Mouse (Mus musculus) limb, embryonic 13.5 days (tissue): ENCODE measurements around the gene Efemp2. TPM values are rescaled to one million over a fixed set of nuclear protein-coding genes. Genes with fewer than 3 reads are reported as not detected.

Source experiments
- ATAC-seq: fragments of 200-750 bp; cut with Nextera tagmentation; 2 replicates; pipeline ENCODE4 v1.8.0; 2017; ENCODE audit warnings: low read depth, moderate number of reproducible peaks, moderate TSS enrichment; ENCODE audit not compliant: low FRiP score
- H3K27ac ChIP-seq: fragments of 300-500 bp; sonication (generic); 2 replicates; pipeline ENCODE4 v1.5.1; 2015; ENCODE audit warnings: inconsistent platforms, mild to moderate bottlenecking, moderate library complexity
- H3K27me3 ChIP-seq: fragments of 300-500 bp; sonication (generic); 2 replicates; pipeline ENCODE4 v1.6.1; 2015; ENCODE audit warnings: mild to moderate bottlenecking, inconsistent platforms
- H3K36me3 ChIP-seq: fragments of 300-500 bp; sonication (generic); 2 replicates; pipeline ENCODE4 v1.6.1; 2015; ENCODE audit warnings: inconsistent platforms, mild to moderate bottlenecking, moderate library complexity
- H3K4me1 ChIP-seq: fragments of 300-500 bp; sonication (generic); 2 replicates; pipeline ENCODE4 v1.6.1; 2015; ENCODE audit warnings: inconsistent platforms
- H3K4me2 ChIP-seq: fragments of 300-500 bp; sonication (generic); replicated peaks from 2 replicates; pipeline ENCODE4 v1.6.1; 2015; ENCODE audit warnings: inconsistent platforms, mild to moderate bottlenecking, moderate library complexity
- H3K4me3 ChIP-seq: fragments of 300-500 bp; sonication (generic); 2 replicates; pipeline ENCODE4 v1.5.1; 2015; ENCODE audit warnings: moderate library complexity, mild to moderate bottlenecking, inconsistent platforms
- H3K9ac ChIP-seq: fragments of 300-500 bp; sonication (generic); 2 replicates; pipeline ENCODE4 v1.6.1; 2015; ENCODE audit warnings: mild to moderate bottlenecking, inconsistent platforms
- H3K9me3 ChIP-seq: fragments of 300-500 bp; sonication (generic); 2 replicates; pipeline ENCODE4 v1.6.1; 2016; ENCODE audit warnings: inconsistent platforms
- WGBS: fragments of 180-500 bp; shearing (Covaris S2); methylation state at CpG from one replicate; pipeline ENCODE4 v1.1.7; 2015; 5-methylcytosine and 5-hydroxymethylcytosine counted together
- polyA plus RNA-seq: library from polyadenylated mRNA; unstranded; fragments of >200 nt; fragmentation: Nextera tagmentation; extraction: Ambion mirVana; gene quantifications from 2 replicates; pipeline ENCODE4 v1.2.1, GENCODE M21; 2015

Efemp2 gene
- polyA plus RNA-seq, 1 experiment from 2014 or later, result 209 TPM

GRCm38 (mm10) chr19:5456241-5456921 is 17.4 kb upstream of the Efemp2 start:
- H3K27me3 ChIP-seq, result no peaks in the 10 kb centered on the region
- H3K4me2 ChIP-seq, result peak overlapping the region; percentile 99
- no peaks in the 10 kb centered on the region for H3K9me3 ChIP-seq
- H3K9ac ChIP-seq, result peak overlapping the region; percentile 87
- WGBS, result 2% methylated on average over 26 of the region's 26 CpGs
- ATAC-seq, result no peak
- H3K4me3 ChIP-seq, result peak overlapping the region; percentile 82
- peaks cover 13% of the 10 kb centered on the region for H3K36me3 ChIP-seq
- H3K4me1 ChIP-seq, result peaks cover 38% of the 10 kb centered on the region
- H3K27ac ChIP-seq, result peak overlapping the region; percentile 85

GRCm38 (mm10) chr19:5456922-5457745 is 16.6 kb upstream of the Efemp2 start:
- no peaks in the 10 kb centered on the region for H3K27me3 ChIP-seq
- H3K4me3 ChIP-seq, result peak overlapping the region; percentile 82
- H3K27ac ChIP-seq, result peak overlapping the region; percentile 85
- peak; percentile 90 for ATAC-seq
- H3K4me2 ChIP-seq, result peak overlapping the region; percentile 99
- H3K4me1 ChIP-seq, result peaks cover 43% of the 10 kb centered on the region
- H3K9ac ChIP-seq, result peak overlapping the region; percentile 87
- no peaks in the 10 kb centered on the region for H3K9me3 ChIP-seq
- H3K36me3 ChIP-seq, result peaks cover 18% of the 10 kb centered on the region
- under 1% methylated on average over 70 of the region's 70 CpGs for WGBS

- H3K27me3 ChIP-seq, result no peaks in the 10 kb centered on the region
- peak within 1 kb of the TSS; percentile 85 for H3K27ac ChIP-seq
- no peaks in the 10 kb centered on the region for H3K9me3 ChIP-seq
- 20% methylated on average over 14 of the region's 14 CpGs for WGBS
- H3K9ac ChIP-seq, result peak within 1 kb of the TSS; percentile 87
- peak within 1 kb of the TSS; percentile 82 for H3K4me3 ChIP-seq
- peak; percentile 1; the same call in 1 of the 2 replicates for ATAC-seq
- H3K4me1 ChIP-seq, result peaks cover 43% of the 10 kb centered on the region
- peak within 1 kb of the TSS; percentile 99 for H3K4me2 ChIP-seq
- H3K36me3 ChIP-seq, result peaks cover 25% of the 10 kb centered on the region
These were observed 15.9 kb upstream of the Efemp2 start, which contains the start of gene Ccdc85b for GRCm38 (mm10) chr19:5457746-5458442. Ccdc85b (minus strand) TSS chr19:5457894.

GRCm38 (mm10) chr19:5459019-5459418 is 14.7 kb upstream of the Efemp2 start:
- Histone ChIP-seq H3K9me3 (no peaks in the 10 kb centered on the region), H3K27ac (no peak overlapping the region), H3K4me3 (no peak overlapping the region), H3K27me3 (no peaks in the 10 kb centered on the region), H3K4me2 (no peak overlapping the region), H3K4me1 (peaks cover 45% of the 10 kb centered on the region), H3K36me3 (peaks cover 33% of the 10 kb centered on the region), H3K9ac (no peak overlapping the region)
- WGBS, result 76% methylated on average over 7 of the region's 7 CpGs
- ATAC-seq, result no peak

GRCm38 (mm10) chr19:5459896-5460295 is 13.9 kb upstream of the Efemp2 start:
- H3K9ac ChIP-seq, result peak overlapping the region; percentile 81
- peaks cover 33% of the 10 kb centered on the region for H3K36me3 ChIP-seq
- H3K27ac ChIP-seq, result peak overlapping the region; percentile 69; the same call in 1 of the 2 replicates
- peaks cover 47% of the 10 kb centered on the region for H3K4me1 ChIP-seq
- H3K27me3 ChIP-seq, result no peaks in the 10 kb centered on the region
- peak overlapping the region; percentile 73 for H3K4me3 ChIP-seq
- H3K4me2 ChIP-seq, result peak overlapping the region; percentile 97
- ATAC-seq, result no peak
- WGBS, result 17% methylated on average over 3 of the region's 3 CpGs
- no peaks in the 10 kb centered on the region for H3K9me3 ChIP-seq

GRCm38 (mm10) chr19:5460465-5460911 is 13.3 kb upstream of the Efemp2 start, which contains the start of gene Fibp:
Fibp (plus strand) TSS chr19:5460615.
- H3K9ac ChIP-seq, result peak within 1 kb of the TSS; percentile 81
- H3K36me3 ChIP-seq, result peaks cover 38% of the 10 kb centered on the region
- under 1% methylated on average over 32 of the region's 32 CpGs for WGBS
- ATAC-seq, result peak; percentile 60
- peak within 1 kb of the TSS; percentile 73 for H3K4me3 ChIP-seq
- no peaks in the 10 kb centered on the region for H3K9me3 ChIP-seq
- H3K27ac ChIP-seq, result peak within 1 kb of the TSS; percentile 69; the same call in 1 of the 2 replicates
- H3K27me3 ChIP-seq, result no peaks in the 10 kb centered on the region
- H3K4me2 ChIP-seq, result peak within 1 kb of the TSS; percentile 97
- H3K4me1 ChIP-seq, result peaks cover 41% of the 10 kb centered on the region

GRCm38 (mm10) chr19:5461411-5461810 is 12.3 kb upstream of the Efemp2 start:
- no peaks in the 10 kb centered on the region for H3K27me3 ChIP-seq
- H3K9ac ChIP-seq, result peak overlapping the region; percentile 81
- peaks cover 32% of the 10 kb centered on the region for H3K4me1 ChIP-seq
- peak overlapping the region; percentile 97 for H3K4me2 ChIP-seq
- no peak for ATAC-seq
- H3K36me3 ChIP-seq, result peaks cover 47% of the 10 kb centered on the region
- 92% methylated on average over 6 of the region's 6 CpGs for WGBS
- no peaks in the 10 kb centered on the region for H3K9me3 ChIP-seq
- peak overlapping the region; percentile 73 for H3K4me3 ChIP-seq
- H3K27ac ChIP-seq, result no peak overlapping the region

GRCm38 (mm10) chr19:5463212-5463611 is 10.5 kb upstream of the Efemp2 start:
- H3K27ac ChIP-seq, result no peak overlapping the region
- no peak overlapping the region for H3K4me2 ChIP-seq
- no peaks in the 10 kb centered on the region for H3K27me3 ChIP-seq
- no peak overlapping the region; the same call in 1 of the 2 replicates for H3K4me3 ChIP-seq
- no peak for ATAC-seq
- H3K9ac ChIP-seq, result no peak overlapping the region
- H3K36me3 ChIP-seq, result peaks cover 64% of the 10 kb centered on the region
- H3K4me1 ChIP-seq, result peaks cover 22% of the 10 kb centered on the region
- no peaks in the 10 kb centered on the region for H3K9me3 ChIP-seq
- WGBS, result 89% methylated on average over 9 of the region's 9 CpGs

GRCm38 (mm10) chr19:5463791-5464562 is 9.8 kb upstream of the Efemp2 start:
- H3K36me3 ChIP-seq, result peaks cover 64% of the 10 kb centered on the region
- H3K4me1 ChIP-seq, result peaks cover 22% of the 10 kb centered on the region
- H3K27me3 ChIP-seq, result no peaks in the 10 kb centered on the region
- WGBS, result 45% methylated on average over 15 of the region's 15 CpGs
- 0 out of 2 replicates have a peak, but pooled peaks have one; percentile 22 for ATAC-seq
- peak overlapping the region; percentile 28 for H3K4me3 ChIP-seq
- H3K9ac ChIP-seq, result peak overlapping the region; percentile 57
- peak overlapping the region; percentile 61; the same call in 1 of the 2 replicates for H3K27ac ChIP-seq
- no peaks in the 10 kb centered on the region for H3K9me3 ChIP-seq
- H3K4me2 ChIP-seq, result peak overlapping the region; percentile 55

GRCm38 (mm10) chr19:5465037-5465436 is 8.7 kb upstream of the Efemp2 start:
- H3K4me3 ChIP-seq, result no peak overlapping the region
- no peak for ATAC-seq
- no peak overlapping the region for H3K27ac ChIP-seq
- no peaks in the 10 kb centered on the region for H3K9me3 ChIP-seq
- peaks cover 64% of the 10 kb centered on the region for H3K36me3 ChIP-seq
- peaks cover 19% of the 10 kb centered on the region for H3K4me1 ChIP-seq
- WGBS, result 94% methylated on average over 8 of the region's 8 CpGs
- no peaks in the 10 kb centered on the region for H3K27me3 ChIP-seq
- H3K9ac ChIP-seq, result no peak overlapping the region
- H3K4me2 ChIP-seq, result no peak overlapping the region

- no peak overlapping the region for H3K27ac ChIP-seq
- H3K9ac ChIP-seq, result no peak overlapping the region
- no peaks in the 10 kb centered on the region for H3K9me3 ChIP-seq
- no peaks in the 10 kb centered on the region for H3K27me3 ChIP-seq
- peaks cover 7% of the 10 kb centered on the region for H3K4me1 ChIP-seq
- WGBS, result 91% methylated on average over 6 of the region's 6 CpGs
- H3K36me3 ChIP-seq, result peaks cover 59% of the 10 kb centered on the region
- no peak for ATAC-seq
- H3K4me3 ChIP-seq, result no peak overlapping the region
- no peak overlapping the region for H3K4me2 ChIP-seq
These were observed 6.7 kb upstream of the Efemp2 start for GRCm38 (mm10) chr19:5466916-5467500.
